Mouse (Mus musculus): ENCODE measurements at regions not wholly inside any gene's neighbourhood (a gene's known extent, or its start where the extent isn't known, plus 50 kb on each side); places are given as distances from the start of the nearest gene placed in this dataset.

GRCm38 (mm10) chr6:89125916-89126315 lies 223.9 kb downstream of the Tpra1 start:
- TF ChIP-seq CTCF (IDR thresholded peaks at IDR 0.05; ENCODE audit: low read depth, low read length) (no peak), POLR2A (IDR thresholded peaks at IDR 0.05; ENCODE audit: borderline replicate concordance, low read depth, low read length) (no peak)

Data from bone marrow macrophage, adult 2 months (primary cell).